Mouse (Mus musculus): Measurements from ENCODE around the gene Iqub. TPM values are rescaled to one million over a fixed set of nuclear protein-coding genes. Genes with fewer than 3 reads are reported as not detected.

Iqub gene
- total RNA-seq (2023), result not detected

DNA sequence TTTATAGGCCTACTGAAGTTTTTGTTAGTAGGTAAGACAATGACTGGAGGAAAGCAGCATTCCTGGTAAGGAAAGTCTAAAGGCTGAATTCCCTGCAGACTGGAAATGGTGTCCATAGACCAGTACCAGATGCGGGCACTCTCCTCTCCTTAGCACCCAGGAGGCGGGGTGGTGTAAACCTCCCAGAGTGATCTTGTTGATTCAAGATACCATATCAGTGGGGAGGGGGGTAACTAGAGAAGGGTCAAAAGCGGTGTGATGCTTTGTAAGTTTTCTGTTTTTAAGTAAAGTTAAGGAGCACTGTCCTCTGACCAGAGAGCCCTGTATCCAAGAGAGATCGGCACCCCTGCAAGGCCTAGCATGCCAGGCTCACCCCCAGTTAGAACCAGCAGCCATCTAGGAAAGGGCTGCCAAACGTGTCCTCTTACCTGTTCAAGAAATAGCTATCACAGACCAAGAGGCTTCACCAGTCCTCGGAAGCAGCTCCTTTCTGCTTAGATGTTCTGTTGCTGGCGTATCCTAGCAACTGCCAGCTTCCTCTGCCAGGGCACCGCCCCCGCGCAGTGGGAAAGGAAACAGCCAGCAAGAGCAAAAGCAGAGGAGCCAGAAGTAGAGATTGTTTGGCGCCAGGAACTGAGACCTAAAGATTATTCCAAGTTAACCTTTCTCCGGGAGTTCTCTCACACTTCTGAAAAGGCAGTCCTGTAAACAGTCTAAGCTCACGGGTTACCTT, at the start of gene Iqub:
Gene Iqub (minus strand): TSS at position 516 of the 733 bp plus-strand sequence.

GRCm38 (mm10) chr6:24528064-24528243, 13.1 kb upstream of the Iqub start, which contains the start of gene Asb15:
Asb15 (plus strand) TSS chr6:24528144.

DNA sequence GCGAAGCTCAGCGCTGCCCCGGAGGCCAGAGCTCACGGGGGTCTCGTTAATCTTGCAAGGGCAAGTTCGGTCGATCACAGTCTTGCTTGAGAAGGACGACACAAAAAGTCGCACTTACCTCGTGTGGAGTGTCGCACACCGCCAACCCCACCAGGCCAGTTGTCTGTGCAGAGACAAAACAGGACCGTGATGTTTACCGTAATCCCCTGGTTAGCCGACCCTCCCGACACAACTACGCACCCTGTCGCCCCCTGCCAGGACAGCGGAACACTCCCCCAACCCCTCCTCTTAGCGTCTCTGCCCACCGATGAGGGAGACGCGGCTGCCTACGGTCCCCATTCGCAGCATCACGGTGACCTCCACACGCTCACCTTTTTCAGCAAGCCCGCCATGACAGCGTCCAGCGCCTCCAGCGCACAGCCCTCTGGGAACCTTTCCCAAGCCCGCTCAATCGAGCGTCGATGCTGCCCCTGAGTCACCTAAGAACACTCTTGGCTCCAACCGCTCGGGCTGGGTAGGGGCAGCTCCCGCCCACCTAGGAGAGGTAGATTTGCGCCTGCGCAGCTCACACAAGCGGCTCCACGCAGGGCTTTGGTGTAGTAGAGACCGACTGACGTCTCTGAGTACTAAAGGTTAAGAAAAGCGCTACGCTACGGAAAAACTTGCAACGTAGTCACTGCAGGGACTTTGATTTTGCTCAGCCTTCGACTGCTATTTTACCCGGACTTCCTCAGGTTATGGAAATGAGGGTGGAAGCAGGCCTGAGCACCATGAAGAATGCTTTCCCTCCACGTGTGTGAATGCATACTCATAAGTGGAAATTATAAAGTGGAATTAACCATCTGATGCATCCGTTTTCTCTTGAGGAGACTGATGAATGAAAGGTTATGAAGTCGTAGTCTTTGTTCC, 12.5 kb upstream of the Iqub start, which contains the start of gene Ndufa5:
Gene Ndufa5 (minus strand): TSS at position 859 of the 909 bp plus-strand sequence.

Other genes with a start within 250 kb of the Iqub start
- gene Ndufa5, start 12.9 kb upstream of the Iqub start, total RNA-seq (2023), result 10 to 100 TPM; 43.4 to 45.5 TPM
- not detected for gene Asb15, start 13.1 kb upstream of the Iqub start, total RNA-seq (2023)
- gene Lmod2, start 82.7 kb upstream of the Iqub start, total RNA-seq (2023), result not detected
- gene Wasl, start 149.9 kb upstream of the Iqub start, total RNA-seq (2023), result 10 to 100 TPM; 47.5 to 57.3 TPM
- gene Hyal6, start 218.2 kb upstream of the Iqub start, total RNA-seq (2023), result not detected
- not detected for gene Hyal4, start 233.3 kb upstream of the Iqub start, total RNA-seq (2023)